Mouse (Mus musculus): ENCODE results near the gene 6430550D23Rik.
"Not testable (repeated sequence)": the region's sequence is repeated elsewhere in the genome, so short reads cannot be mapped to it uniquely, and the experiment has no call there.

Gene 6430550D23Rik

DNA sequence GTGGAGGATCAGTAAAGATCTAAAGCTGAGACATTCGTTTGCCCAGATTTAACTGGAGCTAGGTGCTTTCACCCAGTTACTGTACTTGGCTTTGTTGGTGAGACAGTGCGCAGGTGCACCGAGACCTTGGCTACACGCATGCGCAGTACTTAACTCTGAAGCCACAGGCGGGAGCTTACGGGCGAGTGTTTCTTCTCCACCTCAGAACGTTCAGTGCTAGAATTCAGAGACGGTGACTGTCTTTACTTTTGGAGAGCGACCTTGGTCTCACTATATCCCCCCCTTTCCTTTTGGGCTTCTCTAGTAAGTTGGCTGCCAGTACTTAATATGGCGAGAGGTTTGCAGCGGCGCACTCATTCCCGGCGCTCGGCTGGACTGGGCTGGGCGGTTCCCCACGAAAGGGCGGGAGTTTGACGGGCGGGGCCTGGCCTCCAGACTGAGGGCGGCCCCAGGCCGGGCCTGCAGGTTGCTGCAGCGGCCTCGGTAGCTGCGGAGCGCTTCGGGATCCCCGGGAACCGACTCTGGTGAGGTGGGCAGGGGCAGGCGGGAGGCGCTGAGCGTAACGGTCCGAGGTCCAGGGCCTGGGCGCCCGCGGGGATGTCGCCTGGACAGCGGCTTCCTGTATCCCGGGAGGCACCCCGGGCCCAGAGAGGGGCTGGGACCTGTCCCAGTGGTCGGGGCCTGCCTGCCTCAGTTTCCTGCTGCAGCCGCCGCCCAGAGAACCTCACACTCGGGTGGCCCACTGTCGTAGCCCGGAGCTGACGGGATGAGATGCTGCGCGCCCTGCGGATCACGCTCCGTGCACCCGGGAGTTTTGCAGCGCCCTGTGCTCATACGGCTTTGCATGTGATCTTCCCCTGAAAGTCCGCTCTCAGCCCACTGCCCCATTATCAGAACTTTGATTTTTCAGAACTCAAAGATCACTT, 51.4 kb downstream of the 6430550D23Rik start, which contains the start of gene Cep250:
Cep250 (plus strand) TSS at position 325 of the 926 bp plus-strand sequence.
- DNase-seq (ENCODE audit: low read depth, low spot score) = peak; percentile 82

DNA sequence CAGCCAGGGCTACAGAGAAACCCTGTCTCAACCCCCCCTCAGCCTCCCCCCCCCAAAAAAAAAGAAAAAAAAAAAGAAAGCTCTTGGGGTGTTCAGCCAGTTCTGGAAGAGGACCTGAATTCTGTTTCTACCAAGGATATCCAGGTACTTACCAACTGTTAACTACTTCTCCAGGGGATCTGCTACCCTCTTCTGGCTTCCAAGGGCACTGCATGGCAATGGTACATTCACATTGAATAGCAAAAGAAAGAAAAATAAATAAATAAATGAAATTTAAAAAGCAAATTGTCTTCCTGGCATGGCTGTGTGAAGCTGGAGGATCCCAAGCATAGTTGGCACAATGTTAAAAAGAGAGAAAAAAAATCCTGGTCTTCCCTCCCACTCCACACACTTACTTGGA, 55.8 kb downstream of the 6430550D23Rik start:
- DNase-seq (ENCODE audit: low read depth, low spot score) = no peak

DNA sequence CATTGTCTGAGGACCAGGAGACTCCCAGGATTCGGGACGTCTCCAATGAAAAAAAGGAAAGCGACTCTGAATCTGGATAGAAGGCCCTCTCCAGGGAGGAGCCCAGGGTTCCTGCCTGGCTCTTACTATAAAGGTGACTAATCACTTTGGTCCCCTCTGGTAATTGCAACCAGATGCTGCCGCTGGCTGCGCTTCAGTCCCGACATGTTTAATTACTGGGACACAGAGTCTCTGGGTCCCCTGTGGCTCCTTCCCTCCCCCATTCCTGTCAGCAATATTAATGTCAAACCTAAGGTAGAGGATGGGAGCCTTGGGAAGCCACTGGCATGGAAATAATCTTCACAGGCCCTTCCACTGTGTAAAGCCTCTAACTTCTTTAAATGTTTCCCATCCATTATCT, 58.4 kb downstream of the 6430550D23Rik start:
- no peak for DNase-seq (ENCODE audit: low read depth, low spot score)

DNA sequence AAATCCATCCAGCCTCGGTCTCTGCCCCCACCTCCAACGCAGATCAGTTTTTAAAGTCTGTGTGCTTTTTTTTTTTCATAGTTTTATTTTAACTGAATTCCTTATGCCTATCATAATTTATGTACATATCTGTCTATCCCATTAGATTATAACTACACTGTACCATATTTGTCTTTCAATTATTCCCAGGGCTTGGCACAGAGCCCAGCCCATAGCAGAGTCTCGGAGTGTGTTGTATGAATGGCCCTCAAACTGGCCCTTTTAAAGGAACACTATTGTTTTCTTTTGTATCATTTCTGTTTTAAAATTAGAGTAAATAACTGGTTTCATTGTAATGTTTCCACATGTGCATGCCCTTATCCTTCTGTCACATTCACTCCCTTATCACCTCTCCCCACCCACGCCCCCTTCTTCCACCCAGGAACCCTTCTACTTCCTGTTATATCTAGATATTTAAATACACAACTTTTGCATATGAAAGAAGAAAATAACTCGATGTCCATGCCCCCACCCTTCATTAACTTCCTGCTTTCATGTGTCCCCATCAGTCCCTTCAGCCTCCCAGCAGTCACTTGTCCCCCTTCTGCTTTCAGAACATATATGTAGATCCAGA, 60.3 kb downstream of the 6430550D23Rik start:
- DNase-seq (ENCODE audit: low read depth, low spot score) = no peak

DNA sequence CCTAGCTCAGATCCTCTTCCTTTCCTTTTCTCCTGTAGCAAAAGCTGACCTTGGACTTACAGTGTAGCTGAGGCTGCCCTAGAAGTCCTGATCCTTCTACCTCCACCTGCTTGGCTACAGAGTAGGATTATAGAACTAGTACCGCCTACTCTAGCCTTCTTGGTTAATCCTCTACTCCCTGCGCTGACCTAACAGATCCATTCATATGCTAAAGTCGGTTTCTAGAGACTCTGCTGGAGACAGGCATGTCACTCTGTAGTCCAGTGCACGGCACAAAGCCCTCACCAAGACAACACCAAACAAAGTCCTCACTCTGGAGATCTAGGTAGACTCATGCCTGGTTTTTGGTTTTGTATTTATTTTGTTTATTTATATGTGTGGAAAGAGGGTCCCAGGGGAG, 61.3 kb downstream of the 6430550D23Rik start:
- peak; percentile 50 for DNase-seq (ENCODE audit: low read depth, low spot score)

DNA sequence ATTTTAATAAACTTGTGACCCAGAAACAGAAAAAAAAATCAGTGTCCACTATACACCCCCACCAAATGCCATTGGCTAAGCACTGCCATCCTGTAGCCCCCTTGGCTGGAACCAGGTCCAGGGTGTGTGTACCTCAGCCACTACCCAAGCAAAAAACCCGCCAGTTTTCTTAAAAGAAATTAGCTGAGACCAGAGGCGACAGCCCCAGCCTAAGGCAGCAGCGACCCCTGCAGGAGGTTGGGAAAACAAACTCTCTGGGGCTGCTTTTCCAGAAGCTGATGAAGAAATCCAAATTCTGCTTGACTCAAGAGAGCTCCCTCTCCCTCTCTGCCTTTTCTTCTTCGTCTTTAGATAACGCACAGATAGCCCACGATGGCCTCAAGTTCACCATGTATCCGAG, 61.7 kb downstream of the 6430550D23Rik start:
- DNase-seq (ENCODE audit: low read depth, low spot score) = no peak

DNA sequence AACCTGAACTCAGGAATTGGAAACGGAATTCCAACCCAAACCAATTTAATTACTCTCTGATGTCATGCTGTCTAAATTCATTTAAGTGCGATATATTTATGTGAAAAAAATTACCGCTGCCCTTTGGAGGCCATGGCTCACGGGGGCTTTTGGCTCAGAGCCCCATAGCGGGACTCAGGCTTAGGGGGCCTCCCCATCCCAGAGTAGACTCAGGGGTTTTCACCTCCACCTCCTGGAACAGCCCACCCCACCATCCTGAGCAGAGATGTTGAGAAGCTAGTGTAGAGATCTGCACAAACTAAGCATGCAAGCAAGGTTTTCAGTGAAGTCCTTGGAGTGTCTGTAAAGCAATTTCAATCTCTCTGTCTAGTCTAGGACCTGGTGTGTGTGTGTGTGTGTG, 62.2 kb downstream of the 6430550D23Rik start:
- DNase-seq (ENCODE audit: low read depth, low spot score) = no peak

DNA sequence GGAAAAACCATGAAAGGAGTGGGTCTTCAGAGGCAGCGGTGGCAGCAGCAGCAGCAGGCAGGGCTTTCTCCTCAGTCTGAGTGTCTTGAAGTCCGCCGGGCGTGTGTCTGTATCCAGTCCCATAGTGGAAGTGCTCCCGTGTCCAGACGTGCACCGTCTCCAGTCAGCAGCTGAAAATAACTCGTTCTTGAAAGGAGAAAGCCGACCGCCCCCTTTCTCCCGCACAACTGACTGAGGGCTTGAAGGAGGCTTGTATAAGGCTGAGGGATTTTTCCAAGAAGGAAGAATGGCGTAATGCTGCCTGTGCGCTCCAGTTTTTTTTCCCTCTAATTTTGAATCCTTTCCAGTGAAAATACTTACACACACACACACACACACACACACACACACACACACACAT, 62.7 kb downstream of the 6430550D23Rik start, which contains the start of gene Gdf5:
Gdf5 (minus strand) TSS at position 244 of the 400 bp plus-strand sequence.
- DNase-seq (ENCODE audit: low read depth, low spot score) = no peak

DNA sequence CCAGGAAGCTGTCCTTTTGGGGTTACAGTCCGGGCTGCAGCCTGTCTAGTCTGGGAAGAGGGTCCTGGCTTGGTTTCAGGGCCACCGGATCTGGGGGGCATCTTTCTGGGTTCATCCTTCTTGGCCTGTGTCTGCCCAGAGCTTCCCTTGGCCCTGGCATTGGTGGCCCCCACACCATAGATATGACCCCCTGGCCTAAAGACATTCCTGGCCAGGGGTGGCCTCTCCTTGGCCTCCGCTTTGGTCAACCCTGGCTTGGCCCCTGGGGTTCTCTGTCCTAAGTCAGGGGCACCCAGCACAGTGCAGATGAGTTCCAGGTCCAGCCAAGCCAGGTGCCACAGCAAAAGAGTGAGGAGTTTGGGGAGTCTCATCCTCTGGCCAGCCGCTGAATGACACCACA, 63.1 kb downstream of the 6430550D23Rik start:
- no peak for DNase-seq (ENCODE audit: low read depth, low spot score)

DNA sequence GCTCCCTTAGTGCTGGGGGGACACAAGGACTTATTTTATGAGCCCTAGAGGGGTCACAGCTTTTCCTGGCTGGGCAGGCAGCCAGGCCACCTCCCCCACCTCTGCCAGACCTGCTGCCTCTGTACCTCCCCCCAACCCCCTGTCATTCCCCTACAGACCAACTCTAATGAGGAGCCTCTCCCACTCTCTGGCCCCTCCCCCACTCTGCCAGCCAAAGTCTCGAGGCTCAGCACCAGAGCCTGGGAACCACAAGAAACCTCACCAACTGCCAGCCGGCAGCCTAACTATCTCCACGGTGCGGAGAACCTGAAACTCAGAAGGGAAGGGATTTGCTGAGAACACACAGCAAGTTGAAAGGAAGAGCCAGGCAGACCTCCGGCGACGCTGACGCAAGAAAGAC, 64.3 kb downstream of the 6430550D23Rik start:
- DNase-seq (ENCODE audit: low read depth, low spot score) = no peak

DNA sequence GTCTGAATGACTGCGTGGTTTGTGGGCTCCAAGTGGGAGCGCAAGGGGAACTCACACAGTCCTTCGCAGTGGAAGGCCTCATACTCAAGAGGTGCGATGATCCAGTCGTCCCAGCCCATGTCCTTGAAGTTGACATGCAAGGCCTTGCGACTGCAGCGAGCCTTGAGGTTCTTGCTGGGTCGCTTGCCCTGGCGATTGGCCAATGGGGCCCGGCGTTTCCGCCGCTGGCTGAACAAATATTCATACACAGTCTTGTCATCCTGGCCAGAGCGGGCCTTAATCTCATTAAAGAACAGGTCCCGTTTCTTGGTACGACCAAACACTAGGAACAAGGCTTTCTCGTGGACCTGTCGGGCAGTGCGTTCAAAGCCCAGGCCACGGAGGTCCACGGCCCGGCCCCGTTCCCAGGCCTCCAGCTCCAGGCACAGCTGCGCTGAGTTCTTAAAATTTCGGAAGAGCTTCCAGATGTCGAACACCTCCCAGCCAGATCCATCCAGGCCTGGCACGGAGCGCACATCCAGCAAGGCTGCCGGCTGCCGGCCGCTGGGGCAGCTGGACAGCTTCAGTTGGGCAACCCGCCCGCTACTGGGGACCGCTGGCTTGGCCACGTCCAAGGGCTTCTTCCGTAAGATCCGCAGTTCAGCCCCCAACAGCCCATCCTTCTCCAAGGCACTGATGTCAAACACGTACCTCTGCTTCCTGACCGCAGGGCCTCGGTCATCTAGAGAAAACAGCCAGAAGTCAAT, 65.9 kb downstream of the 6430550D23Rik start:
- DNase-seq (ENCODE audit: low read depth, low spot score) = no peak

DNA sequence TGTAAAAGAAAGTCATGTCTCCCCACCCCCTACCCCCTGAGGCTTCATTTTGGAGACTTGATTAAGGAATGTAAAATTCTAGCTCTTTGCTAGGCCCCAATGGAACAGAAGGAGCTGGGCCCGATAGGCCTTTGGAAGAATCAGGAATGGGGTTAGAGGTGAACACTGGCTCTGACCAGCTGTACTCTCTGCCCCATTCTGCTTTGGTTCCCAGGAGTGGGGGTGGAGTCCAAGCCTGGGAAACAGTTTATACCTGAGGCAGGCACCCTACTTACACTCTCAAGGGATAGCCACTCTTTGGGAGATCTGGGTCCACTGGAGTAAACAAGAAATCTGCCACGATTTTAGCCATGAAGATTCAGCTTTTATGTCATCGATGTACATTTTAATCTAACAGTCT, 67.1 kb downstream of the 6430550D23Rik start, which contains the start of gene Gm15557:
Gm15557 (plus strand) TSS at position 48 of the 400 bp plus-strand sequence.
- no peak for DNase-seq (ENCODE audit: low read depth, low spot score)

DNA sequence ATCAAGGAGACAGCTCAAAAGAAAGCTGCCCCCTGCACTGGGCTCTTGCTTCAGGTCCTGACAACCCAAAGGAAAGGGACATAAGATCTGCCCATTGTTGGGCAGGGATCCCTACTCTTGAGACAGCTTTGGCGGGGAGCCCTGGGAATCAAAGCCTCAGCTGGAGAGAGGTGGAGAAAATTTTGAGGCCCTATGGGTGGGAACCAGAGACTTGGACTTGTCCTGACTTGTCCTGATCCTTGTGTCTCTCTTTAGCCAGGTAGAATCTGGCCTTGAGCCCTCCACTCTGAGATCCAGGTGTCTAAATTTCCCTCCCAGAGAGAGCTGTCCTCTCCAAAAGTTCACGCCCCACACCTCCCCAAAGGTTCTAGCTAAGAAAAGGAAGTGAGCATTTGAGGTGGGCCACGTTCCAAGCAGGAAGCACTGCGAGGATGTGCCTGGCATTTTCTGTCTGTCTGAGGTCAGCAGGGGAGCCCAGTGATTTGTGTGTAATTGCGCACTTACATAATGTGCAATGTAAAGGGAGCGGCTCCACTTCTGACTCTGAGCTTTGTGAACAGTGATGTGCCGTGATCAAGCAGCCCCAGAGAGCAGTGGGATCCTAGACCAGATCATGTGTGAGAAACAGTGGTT, 67.8 kb downstream of the 6430550D23Rik start:
- no peak for DNase-seq (ENCODE audit: low read depth, low spot score)

DNA sequence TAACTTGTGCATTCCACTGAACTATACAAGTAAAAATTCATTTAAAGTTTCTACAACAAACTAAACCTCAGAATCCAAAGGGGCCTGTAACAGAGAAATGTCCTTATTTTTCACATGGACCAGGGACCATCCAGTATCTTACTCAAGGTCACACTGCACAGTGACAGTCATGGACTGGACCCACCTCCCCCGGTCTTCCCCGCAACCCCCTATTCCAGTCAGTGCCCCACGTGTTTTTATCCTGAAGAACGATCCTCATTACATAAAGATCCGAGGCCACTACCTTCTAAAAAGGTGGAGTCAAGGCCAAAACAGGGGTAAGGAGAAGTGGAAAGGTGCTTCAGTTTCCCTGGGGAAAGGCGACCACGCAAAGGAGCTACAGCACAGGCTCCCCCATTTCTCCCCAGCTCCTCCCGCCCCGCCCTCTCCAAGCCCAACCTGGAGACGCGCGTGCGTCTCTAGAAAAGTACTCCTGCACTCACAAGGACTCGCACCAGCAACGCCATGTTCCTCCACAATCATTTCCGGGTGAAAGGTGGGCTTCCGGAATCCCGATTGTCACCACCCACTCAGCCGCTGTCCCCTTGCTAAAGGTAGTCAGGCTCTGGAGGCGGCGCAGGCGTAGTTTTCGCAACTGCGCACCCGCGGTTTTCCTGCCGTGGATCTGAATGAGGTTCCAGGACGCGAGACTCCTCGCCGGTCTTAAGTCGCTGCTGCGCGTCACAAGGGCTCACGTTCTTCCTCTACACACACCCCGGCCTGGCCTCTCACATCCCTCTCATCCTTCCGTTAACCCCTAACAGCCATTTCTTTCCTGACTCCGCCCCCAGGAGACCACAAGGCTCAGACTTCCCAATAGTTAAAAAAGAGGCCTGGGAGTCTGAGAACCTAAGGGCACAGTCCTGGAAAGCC, 78.0 kb downstream of the 6430550D23Rik start, which contains the start of gene Uqcc1:
Uqcc1 (minus strand) TSS at position 780 of the 912 bp plus-strand sequence.
- peak; percentile 90 for DNase-seq (ENCODE audit: low read depth, low spot score)

DNA sequence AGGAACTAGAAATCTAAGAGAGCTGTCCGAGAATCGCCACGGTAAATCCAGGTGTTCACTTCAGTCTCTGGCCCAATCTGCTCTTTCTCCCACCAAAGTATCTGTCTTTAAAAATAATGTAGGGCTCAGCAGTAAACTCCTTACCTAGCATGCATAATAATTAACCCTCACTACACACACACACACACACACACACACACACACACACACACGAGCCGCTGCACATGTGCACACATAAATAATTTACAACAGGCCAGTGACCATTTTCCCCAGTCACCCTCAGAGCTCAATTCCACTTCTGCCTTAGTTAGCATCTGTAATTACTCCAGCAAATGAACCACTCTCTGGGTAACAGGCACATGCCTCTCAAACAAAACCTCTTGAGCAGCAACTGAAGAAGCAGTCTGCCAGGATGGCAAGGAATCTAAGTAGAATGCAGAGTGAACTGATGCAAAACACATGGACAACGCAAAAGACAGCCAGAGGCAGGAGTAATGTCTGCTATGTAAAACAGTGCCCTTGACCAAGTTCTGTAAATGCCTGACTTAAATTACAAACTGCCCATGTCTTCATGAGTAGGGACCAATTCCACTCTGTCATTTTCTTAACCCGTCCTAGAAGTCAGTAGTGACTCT, 78.9 kb downstream of the 6430550D23Rik start:
- no peak for DNase-seq (ENCODE audit: low read depth, low spot score)

DNA sequence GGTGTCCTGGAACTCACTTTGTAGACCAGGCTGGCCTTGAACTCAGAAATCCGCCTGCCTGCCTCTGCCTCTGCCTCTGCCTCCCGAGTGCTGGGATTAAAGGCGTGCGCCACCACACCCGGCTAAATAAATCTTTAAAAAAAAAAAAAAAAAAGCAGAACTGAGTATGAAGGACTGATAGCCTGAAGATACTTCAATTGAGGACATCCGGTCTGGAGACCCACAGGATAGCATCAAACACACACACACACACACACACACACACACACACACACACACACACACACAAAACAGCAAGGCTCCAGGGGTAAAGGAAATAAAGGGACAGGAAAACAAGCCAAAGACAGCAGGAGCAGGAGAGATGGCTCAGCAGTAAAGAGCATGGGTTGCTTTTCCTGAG, 82.6 kb downstream of the 6430550D23Rik start:
- not testable (repeated sequence) for DNase-seq (ENCODE audit: low read depth, low spot score)
